Comparison of ENCODE assay signal across 8 mouse cellular contexts in genomic region chr7:126587779-126588178, GRCm38 (mm10). TPM values are rescaled to one million over a fixed set of nuclear protein-coding genes. Genes with fewer than 3 reads are reported as not detected.
DNase-seq lines count a peak whose midpoint lies in the region; ATAC-seq and TF ChIP-seq lines count a peak whose summit lies in the region.
"Had no signal": no experiment of that assay in that cellular context is flagged by ENCODE, and none has a peak within 500 bp of the region (broad histone marks: within the 10 kb centered on the region; RNA-seq: fewer than 3 reads in every experiment).

No protein-coding gene starts in this region.

- H3K4me1 ChIP-seq in CH12.LX (ENCODE audit: control insufficient read depth in 1 of 2, insufficient read depth in 2 of 2) (peaks cover 9 to 29% of the 10 kb centered on the region in 2 experiments; a peak in 3 of 4 replicates), ES-E14 (ENCODE audit: control insufficient read depth in 2 of 2, insufficient read depth in 2 of 2, low read length in 2 of 2, poor library complexity in 1 of 2) (peaks cover 0 to 13% of the 10 kb centered on the region in 2 experiments; a peak in 1 of 4 replicates)
- peaks cover 9% of the 10 kb centered on the region for H3K4me1 ChIP-seq in forebrain, embryonic 12.5 days
- 0 out of 2 replicates have a peak, but pooled peaks cover 5% of the 10 kb centered on the region for H3K4me1 ChIP-seq in hindbrain, embryonic 14.5 days (replicated peaks; ENCODE audit: control insufficient read depth, insufficient read depth, low read length)
- no peaks in the 10 kb centered on the region; the same call in 1 of the 2 replicates for H3K4me1 ChIP-seq in limb, embryonic 14.5 days (ENCODE audit: control insufficient read depth, insufficient read depth, low read length)

- dilution Hi-C loops in CH12.LX (cut with MboI; ENCODE audit: extremely low pct_ligation_motif_present, extremely low pct_unique_long_range_greater_than_20kb, low sequenced_read_pairs): no loop called here

- ATAC-seq in forebrain, embryonic 12.5 days (ENCODE audit: low FRiP score): peak; percentile 39; the same call in 1 of the 2 replicates
- no peak for ATAC-seq in hindbrain, embryonic 14.5 days (ENCODE audit: low FRiP score)
- peak; percentile 27; the same call in 1 of the 2 replicates for ATAC-seq in limb, embryonic 14.5 days (ENCODE audit: low FRiP score, low read depth)

- DNase-seq in CH12.LX (ENCODE audit: extremely low read depth) (no peak), ES-E14 (ENCODE audit: low read depth, low spot score) (no peak)
- peak; percentile 53 for DNase-seq in hindbrain, embryonic 14.5 days (ENCODE audit: low spot score)
- DNase-seq in limb, embryonic 14.5 days (ENCODE audit: low spot score): peak; percentile 61
- peak; percentile 70 for DNase-seq in neural tube, embryonic 10.5 days (ENCODE audit: extremely low spot score, low spot score)
- no peak for DNase-seq in B cell, adult 2 months

- no peak overlapping the region for H3K4me3 ChIP-seq in CH12.LX (replicated peaks in 1 of 3; ENCODE audit: low read depth in 2 of 3, low read length in 2 of 3, poor library complexity in 1 of 3)
- H3K4me3 ChIP-seq in ES-E14 (ENCODE audit: insufficient read depth in 1 of 2, low read depth in 1 of 2, low read length in 2 of 2, poor library complexity in 1 of 2, severe bottlenecking in 1 of 2): peak overlapping the region; percentile 42 to 60; a peak in 3 of 4 replicates
- 0 out of 2 replicates have a peak overlapping the region, but pooled peaks have one; percentile 7 for H3K4me3 ChIP-seq in forebrain, embryonic 12.5 days (replicated peaks)
- H3K4me3 ChIP-seq in hindbrain, embryonic 14.5 days (replicated peaks; ENCODE audit: low read length): no peak overlapping the region
- no peak overlapping the region for H3K4me3 ChIP-seq in limb, embryonic 14.5 days (replicated peaks; ENCODE audit: low read length)
- H3K4me3 ChIP-seq: myocyte had no signal

- H3K27me3 ChIP-seq in CH12.LX (replicated peaks): peaks cover 2% of the 10 kb centered on the region
- peaks cover 59% of the 10 kb centered on the region for H3K27me3 ChIP-seq in forebrain, embryonic 12.5 days
- H3K27me3 ChIP-seq in hindbrain, embryonic 14.5 days (ENCODE audit: control insufficient read depth, insufficient read depth, low read length): peaks cover 6% of the 10 kb centered on the region; the same call in 1 of the 2 replicates
- no peaks in the 10 kb centered on the region for H3K27me3 ChIP-seq in limb, embryonic 14.5 days (ENCODE audit: control insufficient read depth, insufficient read depth, low read length)

- peaks cover 0 to 14% of the 10 kb centered on the region in 2 experiments for H3K36me3 ChIP-seq in CH12.LX (replicated peaks in 1 of 2; ENCODE audit: control insufficient read depth in 1 of 2, insufficient read depth in 1 of 2, low read length in 1 of 2)
- no peaks in the 10 kb centered on the region for H3K36me3 ChIP-seq in ES-E14 (ENCODE audit: control insufficient read depth, insufficient read depth, low read length, poor library complexity, severe bottlenecking)
- no peaks in the 10 kb centered on the region for H3K36me3 ChIP-seq in forebrain, embryonic 12.5 days (replicated peaks)
- H3K36me3 ChIP-seq in hindbrain, embryonic 14.5 days (replicated peaks; ENCODE audit: control insufficient read depth, insufficient read depth): no peaks in the 10 kb centered on the region
- H3K36me3 ChIP-seq in limb, embryonic 14.5 days (ENCODE audit: control insufficient read depth, insufficient read depth, low read length): no peaks in the 10 kb centered on the region

- H3K4me2 ChIP-seq in CH12.LX (ENCODE audit: insufficient read depth, low read depth, poor library complexity, severe bottlenecking): no peak overlapping the region
- H3K4me2 ChIP-seq in forebrain, embryonic 12.5 days: peak overlapping the region; percentile 36
- peak overlapping the region; percentile 22; the same call in 1 of the 2 replicates for H3K4me2 ChIP-seq in hindbrain, embryonic 14.5 days (replicated peaks)
- H3K4me2 ChIP-seq in limb, embryonic 14.5 days (replicated peaks; ENCODE audit: low read depth, low read length, severe bottlenecking): peak overlapping the region; percentile 40

- no peak for TF ChIP-seq POLR2A in CH12.LX (IDR thresholded peaks at IDR 0.05; ENCODE audit: low read depth, low read length)
- TF ChIP-seq POLR2A in limb, embryonic 14.5 days (IDR thresholded peaks at IDR 0.05; ENCODE audit: borderline replicate concordance, extremely low read depth, insufficient read depth, insufficient read length): no peak

- TF ChIP-seq CTCF in CH12.LX (conservative IDR thresholded peaks at IDR 0.05 in 1 of 2, IDR thresholded peaks at IDR 0.05 in 1 of 2; ENCODE audit: low read depth in 2 of 2, low read length in 2 of 2): no peak; a peak in 1 of 4 replicates

- WGBS in forebrain, embryonic 12.5 days: 3% methylated on average over 16 of the region's 16 CpGs
- WGBS in hindbrain, embryonic 14.5 days: 5% methylated on average over 16 of the region's 16 CpGs
- WGBS in limb, embryonic 14.5 days: 6% methylated on average over 16 of the region's 16 CpGs

- H3K27ac ChIP-seq in CH12.LX (ENCODE audit: insufficient read depth, low read depth) (no peak overlapping the region), ES-E14 (ENCODE audit: insufficient read depth, low read depth, low read length, poor library complexity, severe bottlenecking) (no peak overlapping the region)
- no peak overlapping the region for H3K27ac ChIP-seq in forebrain, embryonic 12.5 days
- H3K27ac ChIP-seq in hindbrain, embryonic 14.5 days: no peak overlapping the region
- no peak overlapping the region for H3K27ac ChIP-seq in limb, embryonic 14.5 days (replicated peaks; ENCODE audit: low read depth, low read length)

- H3K9me3 ChIP-seq in CH12.LX (replicated peaks; ENCODE audit: low read length) (no peaks in the 10 kb centered on the region), ES-E14 (ENCODE audit: control insufficient read depth, insufficient read depth, low read depth, low read length) (no peaks in the 10 kb centered on the region)
- H3K9me3 ChIP-seq in forebrain, embryonic 12.5 days: no peaks in the 10 kb centered on the region
- H3K9me3 ChIP-seq in hindbrain, embryonic 14.5 days (ENCODE audit: control insufficient read depth, low read length): no peaks in the 10 kb centered on the region
- H3K9me3 ChIP-seq in limb, embryonic 14.5 days (ENCODE audit: control insufficient read depth, low read length): no peaks in the 10 kb centered on the region

- H3K9ac ChIP-seq in CH12.LX (ENCODE audit: insufficient read depth, low read depth) (no peak overlapping the region), ES-E14 (ENCODE audit: insufficient read depth, low read depth, low read length, poor library complexity, severe bottlenecking) (peak overlapping the region; percentile 56; the same call in 1 of the 2 replicates)
- peak overlapping the region; percentile 36; the same call in 1 of the 2 replicates for H3K9ac ChIP-seq in forebrain, embryonic 12.5 days
- H3K9ac ChIP-seq in hindbrain, embryonic 14.5 days: peak overlapping the region; percentile 21
- H3K9ac ChIP-seq in limb, embryonic 14.5 days (ENCODE audit: low read depth, low read length, severe bottlenecking): peak overlapping the region; percentile 38

- in situ Hi-C loops in CH12.LX (cut with MboI; ENCODE audit: low pct_ligation_motif_present, low pct_unique_long_range_greater_than_20kb, low sequenced_read_pairs) (no loop called here), ES-E14 (cut with MboI; ENCODE audit: low sequenced_read_pairs in 2 of 2, unreplicated experiment in 2 of 2) (no loop called here)

- no peaks in the 10 kb centered on the region for H3K79me2 ChIP-seq in CH12.LX (replicated peaks; ENCODE audit: control insufficient read depth, extremely low read depth, insufficient read depth, poor library complexity, severe bottlenecking)

- TF ChIP-seq EP300 in CH12.LX (IDR thresholded peaks at IDR 0.05; ENCODE audit: low read length): no peak

- TF ChIP-seq RAD21 in CH12.LX (IDR thresholded peaks at IDR 0.05; ENCODE audit: low read depth, low read length): peak; percentile 14

RNA-seq across cellular contexts. Expression of gene Cln3, which starts 2.2 kb away (rescaled TPM):
- total RNA-seq in CH12.LX (2012; rRNA removed): 20.7 and 21.9 TPM in 2 replicates
- 19.1 and 19.2 TPM in 2 replicates for total RNA-seq in CH12.LX (2014; rRNA removed)
- polyA plus RNA-seq in CH12.LX (2012; ENCODE audit: insufficient read length, low read depth): 46.2 and 47.2 TPM in 2 replicates
- total RNA-seq in ES-E14 (2012; rRNA removed): 35.1 and 61.6 TPM in 2 replicates
- polyA plus RNA-seq in forebrain, embryonic 12.5 days (2016; fragmentation: Nextera tagmentation; extraction: Ambion mirVana): 27.5 and 32.7 TPM in 2 replicates
- polyA plus RNA-seq in hindbrain, embryonic 14.5 days (2014; fragmentation: Nextera tagmentation; extraction: Ambion mirVana): 24.7 and 24.8 TPM in 2 replicates
- 55.4 and 81.7 TPM in 2 replicates for polyA plus RNA-seq in limb, embryonic 14.5 days (2012; rRNA removed)
- 34.6 and 35.5 TPM in 2 replicates for polyA plus RNA-seq in limb, embryonic 14.5 days (2014; fragmentation: Nextera tagmentation; extraction: Ambion mirVana)

RNA-seq across cellular contexts. Expression of gene Apobr, which starts 3.0 kb away (rescaled TPM):
- total RNA-seq in CH12.LX (2012; rRNA removed): 1.3 and 1.8 TPM in 2 replicates
- total RNA-seq in CH12.LX (2014; rRNA removed): 1.5 and 1.6 TPM in 2 replicates
- polyA plus RNA-seq in CH12.LX (2012; ENCODE audit: insufficient read length, low read depth): 9.7 and 10.1 TPM in 2 replicates
- total RNA-seq in ES-E14 (2012; rRNA removed): 2.3 and 2.6 TPM in 2 replicates
- polyA plus RNA-seq in forebrain, embryonic 12.5 days (2016; fragmentation: Nextera tagmentation; extraction: Ambion mirVana): 0.31 and 0.52 TPM in 2 replicates
- 0.26 and 0.36 TPM in 2 replicates for polyA plus RNA-seq in hindbrain, embryonic 14.5 days (2014; fragmentation: Nextera tagmentation; extraction: Ambion mirVana)
- polyA plus RNA-seq in limb, embryonic 14.5 days (2012; rRNA removed): 0.96 and 1.0 TPM in 2 replicates
- 1.1 and 1.5 TPM in 2 replicates for polyA plus RNA-seq in limb, embryonic 14.5 days (2014; fragmentation: Nextera tagmentation; extraction: Ambion mirVana)

RNA-seq across cellular contexts. Expression of gene Il27, which starts 7.0 kb away (rescaled TPM):
- not detected in 2 replicates for total RNA-seq in CH12.LX (2012; rRNA removed)
- total RNA-seq in CH12.LX (2014; rRNA removed): not detected in 2 replicates
- 0.31 TPM in 1 of 2 replicates, not detected in the other for polyA plus RNA-seq in CH12.LX (2012; ENCODE audit: insufficient read length, low read depth)
- total RNA-seq in ES-E14 (2012; rRNA removed): not detected in 2 replicates
- polyA plus RNA-seq in forebrain, embryonic 12.5 days (2016; fragmentation: Nextera tagmentation; extraction: Ambion mirVana): not detected in 2 replicates
- polyA plus RNA-seq in hindbrain, embryonic 14.5 days (2014; fragmentation: Nextera tagmentation; extraction: Ambion mirVana): not detected in 2 replicates
- polyA plus RNA-seq in limb, embryonic 14.5 days (2012; rRNA removed): not detected in 2 replicates
- polyA plus RNA-seq in limb, embryonic 14.5 days (2014; fragmentation: Nextera tagmentation; extraction: Ambion mirVana): not detected in 2 replicates
- polyA plus RNA-seq: myocyte had no signal

RNA-seq across cellular contexts. Expression of gene Eif3c, which starts 21.6 kb away (rescaled TPM):
- total RNA-seq in CH12.LX (2012; rRNA removed) (246 and 276 TPM in 2 replicates), CH12.LX (2014; rRNA removed) (194 and 202 TPM in 2 replicates), ES-E14 (2012; rRNA removed) (257 and 289 TPM in 2 replicates)
- 330 and 348 TPM in 2 replicates for polyA plus RNA-seq in CH12.LX (2012; ENCODE audit: insufficient read length, low read depth)
- polyA plus RNA-seq in forebrain, embryonic 12.5 days (2016; fragmentation: Nextera tagmentation; extraction: Ambion mirVana): 213 and 225 TPM in 2 replicates
- polyA plus RNA-seq in hindbrain, embryonic 14.5 days (2014; fragmentation: Nextera tagmentation; extraction: Ambion mirVana): 162 and 165 TPM in 2 replicates
- 107 and 115 TPM in 2 replicates for polyA plus RNA-seq in limb, embryonic 14.5 days (2012; rRNA removed)
- 169 and 171 TPM in 2 replicates for polyA plus RNA-seq in limb, embryonic 14.5 days (2014; fragmentation: Nextera tagmentation; extraction: Ambion mirVana)

RNA-seq across cellular contexts. Expression of gene Nupr1, which starts 42.9 kb away (rescaled TPM):
- total RNA-seq in CH12.LX (2012; rRNA removed) (4.9 and 13.9 TPM in 2 replicates), CH12.LX (2014; rRNA removed) (5.5 and 6.4 TPM in 2 replicates), ES-E14 (2012; rRNA removed) (16.4 and 20.4 TPM in 2 replicates)
- 12.5 and 13.5 TPM in 2 replicates for polyA plus RNA-seq in CH12.LX (2012; ENCODE audit: insufficient read length, low read depth)
- polyA plus RNA-seq in forebrain, embryonic 12.5 days (2016; fragmentation: Nextera tagmentation; extraction: Ambion mirVana): 3.1 and 3.8 TPM in 2 replicates
- polyA plus RNA-seq in hindbrain, embryonic 14.5 days (2014; fragmentation: Nextera tagmentation; extraction: Ambion mirVana): 11.4 and 12.4 TPM in 2 replicates
- polyA plus RNA-seq in limb, embryonic 14.5 days (2012; rRNA removed): 5.8 and 11.6 TPM in 2 replicates
- 10.9 and 19.2 TPM in 2 replicates for polyA plus RNA-seq in limb, embryonic 14.5 days (2014; fragmentation: Nextera tagmentation; extraction: Ambion mirVana)

Comparison
In these comparisons a context has a peak if more than half of its experiments do, and no peak if none do; other contexts are left out.
1. DNase-seq: peak in hindbrain, embryonic 14.5 days (single experiment), limb, embryonic 14.5 days (single experiment) and neural tube, embryonic 10.5 days (single experiment); none in CH12.LX (single experiment), ES-E14 (single experiment) and B cell, adult 2 months (0 of 2).
2. H3K4me3 ChIP-seq: peak in ES-E14 (2 of 2) and forebrain, embryonic 12.5 days (single experiment); none in CH12.LX (0 of 3), hindbrain, embryonic 14.5 days (single experiment) and limb, embryonic 14.5 days (single experiment).